Mouse (Mus musculus): ENCODE measurements around the gene P4htm. TPM values are rescaled to one million over a fixed set of nuclear protein-coding genes. Genes with fewer than 3 reads are reported as not detected.

P4htm gene
- polyA plus RNA-seq, 1 experiment from 2014 or later, result 44.2 TPM

MicroRNAs encoded within 50 kb of the gene (microRNA counts, 519-probe panel; counts per million panel counts)
- microRNA mmu-miR-191, result 2,728 counts per million, percentile 64 among the panel's probes with 10 or more counts
- microRNA mmu-miR-425, result 2,516 counts per million, percentile 58 among the panel's probes with 10 or more counts

Small RNA genes within 50 kb of the gene (microRNA-seq; reads per million reads assigned to microRNA genes)
- not detected for gene Gm24083
- gene Mir191, result not detected
- 700 reads per million, percentile 76 among the genes with 10 or more reads in this experiment for gene Mir425

Other genes starting within 250 kb of the P4htm start
- gene Usp4, start 249.8 kb downstream of the P4htm start, polyA plus RNA-seq (2015; fragmentation: Nextera tagmentation; extraction: Ambion mirVana), result 110 and 111 TPM in 2 replicates
- gene 1700102P08Rik, start 204.9 kb downstream of the P4htm start, polyA plus RNA-seq (2015; fragmentation: Nextera tagmentation; extraction: Ambion mirVana), result 1.1 and 1.3 TPM in 2 replicates
- gene Ccdc36, start 169.2 kb downstream of the P4htm start, polyA plus RNA-seq (2015; fragmentation: Nextera tagmentation; extraction: Ambion mirVana), result 1.3 and 1.7 TPM in 2 replicates
- not detected in 2 replicates for gene BC048562, start 161.2 kb downstream of the P4htm start, polyA plus RNA-seq (2015; fragmentation: Nextera tagmentation; extraction: Ambion mirVana)
- gene Ccdc71, start 137.1 kb downstream of the P4htm start, polyA plus RNA-seq (2015; fragmentation: Nextera tagmentation; extraction: Ambion mirVana), result 53.7 and 64.4 TPM in 2 replicates
- 58.4 and 59.8 TPM in 2 replicates for gene Klhdc8b, start 136.1 kb downstream of the P4htm start, polyA plus RNA-seq (2015; fragmentation: Nextera tagmentation; extraction: Ambion mirVana)
- 17.5 and 18.8 TPM in 2 replicates for gene Lamb2, start 117.9 kb downstream of the P4htm start, polyA plus RNA-seq (2015; fragmentation: Nextera tagmentation; extraction: Ambion mirVana)
- gene Usp19, start 107.1 kb downstream of the P4htm start, polyA plus RNA-seq (2015; fragmentation: Nextera tagmentation; extraction: Ambion mirVana), result 66.1 and 68.0 TPM in 2 replicates
- gene Qars, start 90.0 kb downstream of the P4htm start, polyA plus RNA-seq (2015; fragmentation: Nextera tagmentation; extraction: Ambion mirVana), result 58.1 and 78.1 TPM in 2 replicates
- 111 and 114 TPM in 2 replicates for gene Qrich1, start 80.9 kb downstream of the P4htm start, polyA plus RNA-seq (2015; fragmentation: Nextera tagmentation; extraction: Ambion mirVana)
- gene Impdh2, start 37.4 kb downstream of the P4htm start, polyA plus RNA-seq (2015; fragmentation: Nextera tagmentation; extraction: Ambion mirVana), result 105 and 130 TPM in 2 replicates
- gene Ndufaf3, start 30.2 kb downstream of the P4htm start, polyA plus RNA-seq (2015; fragmentation: Nextera tagmentation; extraction: Ambion mirVana), result 75.0 and 78.2 TPM in 2 replicates
- 279 and 285 TPM in 2 replicates for gene Dalrd3, start 27.8 kb downstream of the P4htm start, polyA plus RNA-seq (2015; fragmentation: Nextera tagmentation; extraction: Ambion mirVana)
- gene Wdr6, start 18.9 kb downstream of the P4htm start, polyA plus RNA-seq (2015; fragmentation: Nextera tagmentation; extraction: Ambion mirVana), result 247 and 279 TPM in 2 replicates
- 44.4 and 47.3 TPM in 2 replicates for gene Arih2, start 51.7 kb upstream of the P4htm start, polyA plus RNA-seq (2015; fragmentation: Nextera tagmentation; extraction: Ambion mirVana)
- 41.4 and 49.4 TPM in 2 replicates for gene Slc25a20, start 64.4 kb upstream of the P4htm start, polyA plus RNA-seq (2015; fragmentation: Nextera tagmentation; extraction: Ambion mirVana)
- 50.6 and 59.5 TPM in 2 replicates for gene Prkar2a, start 91.6 kb upstream of the P4htm start, polyA plus RNA-seq (2015; fragmentation: Nextera tagmentation; extraction: Ambion mirVana)
- 187 and 210 TPM in 2 replicates for gene Ip6k2, start 186.1 kb upstream of the P4htm start, polyA plus RNA-seq (2015; fragmentation: Nextera tagmentation; extraction: Ambion mirVana)
- gene Nckipsd, start 210.7 kb upstream of the P4htm start, polyA plus RNA-seq (2015; fragmentation: Nextera tagmentation; extraction: Ambion mirVana), result 33.3 and 40.0 TPM in 2 replicates
- gene Celsr3, start 228.7 kb upstream of the P4htm start, polyA plus RNA-seq (2015; fragmentation: Nextera tagmentation; extraction: Ambion mirVana), result 8.2 and 10.8 TPM in 2 replicates

All from neural tube, embryonic 15.5 days (tissue).